Mouse (Mus musculus): ENCODE results near the gene Nipsnap2. TPM values are rescaled to one million over a fixed set of nuclear protein-coding genes. Genes with fewer than 3 reads are reported as not detected.

Gene Nipsnap2
- polyA plus RNA-seq, 1 experiment from 2014 or later = 94.2 TPM

DNA sequence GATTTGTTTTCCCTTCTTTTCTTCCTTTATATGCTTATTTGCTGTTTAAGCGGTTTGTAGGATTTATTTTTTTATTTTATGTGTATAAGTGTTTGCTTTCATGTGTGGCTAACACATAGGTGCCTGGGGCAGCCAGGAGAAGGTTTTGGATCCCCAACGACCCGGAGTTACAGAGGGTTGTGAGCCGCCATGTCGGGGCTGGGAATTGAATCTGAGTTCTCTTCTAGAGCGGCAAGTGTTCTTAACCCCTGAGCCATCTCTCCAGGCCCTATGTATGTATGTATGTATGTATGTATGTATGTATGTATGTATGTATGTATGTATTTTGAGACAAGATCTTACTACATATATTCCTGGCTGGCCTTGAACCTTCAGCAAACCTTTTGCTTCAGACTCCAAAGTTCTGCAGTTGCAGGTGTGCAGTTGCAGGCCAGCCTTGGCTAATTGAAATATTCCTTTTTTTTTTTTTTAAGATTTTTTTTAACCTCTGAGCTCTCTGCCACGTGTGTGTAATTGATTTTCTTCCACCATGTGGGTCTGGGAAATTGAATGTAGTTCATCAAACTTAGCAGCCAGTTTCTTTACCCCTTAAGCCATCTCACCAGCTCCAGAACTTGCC is 1.0 kb downstream of the Nipsnap2 start:
- peak overlapping the region; percentile 98 for H3K27ac ChIP-seq
- ATAC-seq = no peak
- WGBS = 18% methylated on average over 7 of the region's 7 CpGs
- H3K4me3 ChIP-seq (replicated peaks) = peak overlapping the region; percentile 78
- H3K9me3 ChIP-seq = no peaks in the 10 kb centered on the region
- peak overlapping the region; percentile 90 for H3K9ac ChIP-seq
- no peaks in the 10 kb centered on the region for H3K27me3 ChIP-seq (replicated peaks)
- peak overlapping the region; percentile 60 for H3K4me2 ChIP-seq (replicated peaks)
- peaks cover 25% of the 10 kb centered on the region for H3K4me1 ChIP-seq (replicated peaks)
- no peaks in the 10 kb centered on the region for H3K36me3 ChIP-seq

DNA sequence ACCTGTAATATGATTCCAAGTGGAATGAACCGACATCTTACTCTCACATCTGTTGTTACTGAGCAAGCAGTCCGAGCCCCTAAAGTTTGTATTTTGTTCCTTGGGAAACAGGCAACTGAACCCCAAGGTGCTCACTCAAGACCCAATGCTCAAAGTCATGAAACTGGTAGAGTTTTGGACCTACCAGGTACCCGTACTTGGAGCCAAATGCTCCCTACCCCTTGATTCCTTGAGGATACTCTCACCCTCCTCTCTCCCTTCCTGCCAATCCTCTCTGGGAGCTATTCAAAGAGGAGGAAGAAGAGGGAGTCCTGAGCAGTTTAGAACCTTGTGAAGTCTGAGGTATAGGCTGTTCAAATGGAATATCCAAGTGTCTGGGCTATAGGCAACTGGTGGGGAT is 1.9 kb downstream of the Nipsnap2 start:
- WGBS = 76% methylated on average over 3 of the region's 3 CpGs
- no peak for ATAC-seq
- Histone ChIP-seq H3K27ac (no peak overlapping the region), H3K27me3 (replicated peaks) (no peaks in the 10 kb centered on the region), H3K4me3 (replicated peaks) (no peak overlapping the region), H3K4me1 (replicated peaks) (peaks cover 25% of the 10 kb centered on the region), H3K9me3 (no peaks in the 10 kb centered on the region), H3K4me2 (replicated peaks) (no peak overlapping the region), H3K36me3 (no peaks in the 10 kb centered on the region), H3K9ac (no peak overlapping the region)

DNA sequence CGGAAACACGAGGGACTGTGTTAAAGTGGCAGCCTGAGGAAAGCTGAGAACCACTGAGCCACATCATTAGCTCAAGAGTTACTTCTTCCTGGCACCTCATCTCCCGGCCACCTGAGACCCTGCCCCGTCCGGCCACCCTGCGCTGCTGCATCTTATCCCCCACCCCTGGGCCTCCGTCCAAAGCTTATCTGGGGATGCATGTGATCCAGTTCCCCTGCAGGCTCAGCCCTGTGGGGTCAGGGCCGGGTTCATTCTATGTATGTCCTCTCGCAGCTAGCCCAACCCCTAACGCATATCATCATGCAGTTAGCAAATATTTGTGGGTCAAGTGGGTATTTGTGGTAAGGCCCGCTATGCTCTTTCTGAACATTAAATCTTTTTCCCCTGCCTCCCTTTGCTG is 4.4 kb downstream of the Nipsnap2 start:
- Histone ChIP-seq H3K36me3 (no peaks in the 10 kb centered on the region), H3K4me3 (replicated peaks) (no peak overlapping the region), H3K4me1 (replicated peaks) (peaks cover 21% of the 10 kb centered on the region), H3K27me3 (replicated peaks) (no peaks in the 10 kb centered on the region), H3K9me3 (no peaks in the 10 kb centered on the region), H3K27ac (peak overlapping the region; percentile 44), H3K4me2 (replicated peaks) (peak overlapping the region; percentile 28), H3K9ac (no peak overlapping the region; the same call in 1 of the 2 replicates)
- WGBS = 32% methylated on average over 11 of the region's 11 CpGs
- no peak for ATAC-seq

DNA sequence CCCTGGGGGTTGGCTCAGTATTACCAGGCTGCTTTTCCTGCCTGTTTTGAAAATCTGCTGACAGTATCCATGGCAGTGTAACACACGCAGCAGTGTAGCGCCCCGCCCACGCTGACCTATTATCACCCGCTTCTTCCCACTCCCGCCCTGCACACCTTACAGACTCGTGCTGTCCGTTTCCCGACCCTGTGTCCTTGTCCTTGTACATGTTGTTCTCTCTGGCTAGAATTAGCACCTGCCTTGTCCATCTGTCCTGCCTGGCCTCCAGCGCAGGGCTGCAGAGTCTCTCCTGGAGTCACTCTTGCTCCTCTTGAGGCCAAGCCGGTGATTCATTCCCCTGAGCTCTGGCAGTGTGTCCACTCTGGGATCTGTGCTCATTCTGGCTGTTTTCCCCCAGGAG is 5.5 kb downstream of the Nipsnap2 start:
- ATAC-seq = peak; percentile 75
- no peaks in the 10 kb centered on the region for H3K36me3 ChIP-seq
- no peaks in the 10 kb centered on the region for H3K27me3 ChIP-seq (replicated peaks)
- H3K4me2 ChIP-seq (replicated peaks) = peak overlapping the region; percentile 17; the same call in 1 of the 2 replicates
- 55% methylated on average over 11 of the region's 11 CpGs for WGBS
- H3K4me3 ChIP-seq (replicated peaks) = no peak overlapping the region
- H3K27ac ChIP-seq = peak overlapping the region; percentile 52; the same call in 1 of the 2 replicates
- H3K4me1 ChIP-seq (replicated peaks) = peaks cover 19% of the 10 kb centered on the region
- H3K9me3 ChIP-seq = no peaks in the 10 kb centered on the region
- peak overlapping the region; percentile 4; the same call in 1 of the 2 replicates for H3K9ac ChIP-seq

DNA sequence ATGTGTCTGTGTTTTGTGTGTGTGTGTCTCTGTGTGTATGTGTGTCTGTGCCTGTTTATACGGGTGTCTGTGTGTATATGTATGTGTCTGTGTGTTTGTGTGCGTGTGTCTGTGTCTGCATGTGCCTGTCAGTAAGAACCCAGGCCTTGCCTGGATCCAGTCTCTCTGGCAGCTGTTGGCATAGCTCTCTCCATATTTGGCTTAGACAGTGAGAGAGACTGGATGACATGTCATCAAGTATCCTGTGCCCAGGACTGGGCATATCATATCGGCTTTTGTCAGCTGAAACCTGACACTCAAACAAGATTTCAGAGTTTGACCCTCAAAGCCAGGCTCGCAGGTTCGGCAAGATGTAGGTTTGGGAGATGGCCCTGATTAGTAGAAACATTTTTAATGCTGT is 6.2 kb downstream of the Nipsnap2 start:
- H3K4me2 ChIP-seq (replicated peaks) = no peak overlapping the region
- H3K27me3 ChIP-seq (replicated peaks) = no peaks in the 10 kb centered on the region
- H3K27ac ChIP-seq = no peak overlapping the region
- no peak overlapping the region for H3K9ac ChIP-seq
- no peak overlapping the region for H3K4me3 ChIP-seq (replicated peaks)
- H3K9me3 ChIP-seq = no peaks in the 10 kb centered on the region
- ATAC-seq = 0 out of 2 replicates have a peak, but pooled peaks have one; percentile 4
- H3K36me3 ChIP-seq = no peaks in the 10 kb centered on the region
- 64% methylated on average over 5 of the region's 5 CpGs for WGBS
- H3K4me1 ChIP-seq (replicated peaks) = peaks cover 19% of the 10 kb centered on the region

DNA sequence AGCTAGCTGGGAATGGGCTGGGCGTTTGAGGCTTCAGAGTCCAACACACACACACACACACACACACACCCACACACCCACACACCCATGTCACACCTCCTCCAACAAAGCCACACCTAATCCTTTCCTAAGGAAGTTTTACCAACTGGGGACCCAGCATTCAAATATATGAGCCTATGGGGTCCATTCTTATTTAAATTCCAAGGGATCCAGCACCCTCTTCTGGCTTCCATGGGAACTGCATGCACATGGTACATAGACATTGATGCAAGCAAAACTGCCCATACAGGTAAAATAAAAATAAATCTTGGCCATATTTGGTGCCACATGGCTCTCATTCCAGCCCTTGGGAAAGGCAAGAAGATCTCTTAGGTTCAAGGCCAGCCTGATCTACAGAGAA is 16.1 kb downstream of the Nipsnap2 start:
- Histone ChIP-seq H3K27me3 (replicated peaks) (no peaks in the 10 kb centered on the region), H3K9ac (no peak overlapping the region), H3K9me3 (no peaks in the 10 kb centered on the region), H3K27ac (no peak overlapping the region), H3K36me3 (peaks cover 13% of the 10 kb centered on the region), H3K4me1 (replicated peaks) (no peaks in the 10 kb centered on the region), H3K4me3 (replicated peaks) (no peak overlapping the region), H3K4me2 (replicated peaks) (no peak overlapping the region)
- ATAC-seq = no peak
- 89% methylated on average over 1 of the region's 1 CpGs for WGBS

DNA sequence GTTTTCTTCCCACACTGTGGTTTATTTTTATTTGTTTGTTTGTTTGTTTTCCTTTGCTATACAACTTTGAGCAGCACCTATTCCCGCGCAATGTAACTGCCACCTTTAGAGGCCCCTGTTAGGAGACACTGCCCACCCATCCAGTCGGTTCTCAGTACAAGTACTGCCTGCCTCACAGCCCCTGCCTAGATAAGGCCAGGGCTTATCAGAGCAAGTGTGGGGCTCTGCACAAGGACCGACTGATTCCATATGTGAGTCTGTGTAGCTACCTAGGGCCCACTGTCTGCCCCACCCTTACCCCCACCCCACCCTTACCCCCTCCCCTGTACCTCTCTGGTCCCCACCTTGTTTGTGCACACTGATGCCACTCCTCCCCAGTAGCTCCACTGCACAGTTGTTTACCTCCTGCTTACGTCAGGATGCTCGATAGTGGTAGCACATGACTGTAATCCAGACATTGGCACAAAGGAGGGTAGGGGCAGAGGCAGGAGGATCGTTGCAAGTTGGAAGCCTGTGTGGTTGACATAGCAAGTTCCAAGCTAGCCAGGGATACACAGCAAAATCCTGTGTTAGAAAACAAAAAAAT is 18.1 kb downstream of the Nipsnap2 start:
- Histone ChIP-seq H3K4me1 (replicated peaks) (no peaks in the 10 kb centered on the region), H3K9me3 (no peaks in the 10 kb centered on the region), H3K9ac (no peak overlapping the region), H3K4me2 (replicated peaks) (no peak overlapping the region), H3K36me3 (peaks cover 13% of the 10 kb centered on the region), H3K27ac (no peak overlapping the region), H3K4me3 (replicated peaks) (no peak overlapping the region), H3K27me3 (replicated peaks) (no peaks in the 10 kb centered on the region)
- ATAC-seq = peak; percentile 78
- WGBS = 59% methylated on average over 7 of the region's 7 CpGs

DNA sequence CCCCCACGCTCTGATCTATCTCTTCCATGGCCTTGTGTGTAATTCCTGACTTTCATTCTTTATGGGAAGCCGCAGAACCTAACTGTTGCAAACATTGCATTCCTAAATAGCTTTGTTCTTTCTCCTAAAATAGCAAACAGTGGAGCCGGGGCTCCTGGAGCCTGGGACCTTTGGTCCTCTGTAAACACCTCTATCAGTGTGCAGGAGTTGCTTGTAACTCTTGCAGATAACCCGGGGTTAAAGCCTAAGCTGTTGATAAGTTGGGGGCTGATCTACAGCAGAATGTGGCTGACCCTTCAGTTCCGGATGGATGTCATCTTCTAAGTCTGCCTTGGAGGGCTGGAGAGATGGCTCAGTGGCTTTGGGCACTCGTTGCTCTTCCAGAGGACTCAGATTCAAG is 19.2 kb downstream of the Nipsnap2 start:
- 32% methylated on average over 6 of the region's 6 CpGs for WGBS

DNA sequence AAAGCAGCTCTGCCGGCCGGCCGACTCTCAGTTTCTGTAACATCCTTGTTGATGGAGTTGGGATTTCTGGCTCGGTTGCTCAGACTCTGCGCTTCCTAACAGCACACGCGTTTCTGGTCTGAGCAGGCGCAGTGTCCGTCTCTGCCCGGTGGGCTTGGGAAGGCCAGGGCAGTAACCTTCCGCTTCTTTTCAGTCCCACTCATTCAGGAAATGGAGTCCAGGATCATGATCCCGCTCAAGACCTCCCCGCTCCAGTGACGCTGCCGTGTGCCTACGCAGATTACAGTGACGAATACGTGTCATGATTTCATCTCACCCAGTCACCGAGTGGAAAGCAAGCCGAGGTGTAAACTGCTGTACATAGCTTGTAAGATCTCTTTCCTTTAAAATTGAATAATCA is 32.0 kb downstream of the Nipsnap2 start:
- no peaks in the 10 kb centered on the region for H3K9me3 ChIP-seq
- WGBS = 94% methylated on average over 20 of the region's 20 CpGs
- no peak overlapping the region for H3K4me2 ChIP-seq (replicated peaks)
- H3K9ac ChIP-seq = no peak overlapping the region
- H3K36me3 ChIP-seq = peaks cover 10% of the 10 kb centered on the region; the same call in 1 of the 2 replicates
- no peaks in the 10 kb centered on the region for H3K27me3 ChIP-seq (replicated peaks)
- ATAC-seq = no peak
- H3K4me3 ChIP-seq (replicated peaks) = no peak overlapping the region
- H3K4me1 ChIP-seq (replicated peaks) = no peaks in the 10 kb centered on the region
- H3K27ac ChIP-seq = no peak overlapping the region

More for the DNA sequence above, 19.2 kb downstream of the Nipsnap2 start:
- Histone ChIP-seq H3K4me2 (replicated peaks) (peak overlapping the region; percentile 20), H3K4me3 (replicated peaks) (no peak overlapping the region), H3K9me3 (no peaks in the 10 kb centered on the region), H3K27ac (0 out of 2 replicates have a peak overlapping the region, but pooled peaks have one; percentile 28), H3K9ac (no peak overlapping the region), H3K4me1 (replicated peaks) (no peaks in the 10 kb centered on the region), H3K27me3 (replicated peaks) (no peaks in the 10 kb centered on the region), H3K36me3 (peaks cover 15% of the 10 kb centered on the region)
- ATAC-seq = peak; percentile 64

DNA sequence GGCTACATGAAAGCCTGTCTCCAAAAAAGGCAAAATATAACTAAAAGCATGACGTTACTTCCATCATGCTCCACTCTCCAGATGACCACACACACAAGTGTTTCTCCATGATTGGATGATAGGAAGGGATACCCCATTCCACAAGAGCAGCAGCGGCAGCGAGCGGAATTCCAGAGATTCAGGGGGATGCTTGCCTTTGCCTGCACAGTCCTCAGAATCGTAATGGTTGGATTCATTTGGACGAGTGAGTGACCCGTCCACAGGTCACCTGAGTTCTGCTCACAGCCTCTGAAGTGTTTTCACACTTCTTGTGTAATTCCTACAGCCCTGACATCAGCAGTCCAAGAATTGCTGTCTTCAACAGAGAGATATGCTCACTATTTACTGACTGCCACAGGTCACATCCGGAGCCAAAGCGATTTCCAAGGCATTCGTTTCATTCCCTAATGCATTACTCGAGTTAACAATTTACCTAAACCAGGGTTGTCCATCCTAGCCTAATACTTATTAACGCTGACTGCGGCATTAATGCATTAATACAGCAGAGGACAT is 35.1 kb downstream of the Nipsnap2 start:
- Histone ChIP-seq H3K27me3 (replicated peaks) (no peaks in the 10 kb centered on the region), H3K36me3 (peaks cover 10% of the 10 kb centered on the region; the same call in 1 of the 2 replicates), H3K9me3 (no peaks in the 10 kb centered on the region), H3K27ac (no peak overlapping the region), H3K4me3 (replicated peaks) (no peak overlapping the region), H3K9ac (no peak overlapping the region), H3K4me2 (replicated peaks) (no peak overlapping the region), H3K4me1 (replicated peaks) (no peaks in the 10 kb centered on the region)
- WGBS = 77% methylated on average over 13 of the region's 13 CpGs
- no peak for ATAC-seq

DNA sequence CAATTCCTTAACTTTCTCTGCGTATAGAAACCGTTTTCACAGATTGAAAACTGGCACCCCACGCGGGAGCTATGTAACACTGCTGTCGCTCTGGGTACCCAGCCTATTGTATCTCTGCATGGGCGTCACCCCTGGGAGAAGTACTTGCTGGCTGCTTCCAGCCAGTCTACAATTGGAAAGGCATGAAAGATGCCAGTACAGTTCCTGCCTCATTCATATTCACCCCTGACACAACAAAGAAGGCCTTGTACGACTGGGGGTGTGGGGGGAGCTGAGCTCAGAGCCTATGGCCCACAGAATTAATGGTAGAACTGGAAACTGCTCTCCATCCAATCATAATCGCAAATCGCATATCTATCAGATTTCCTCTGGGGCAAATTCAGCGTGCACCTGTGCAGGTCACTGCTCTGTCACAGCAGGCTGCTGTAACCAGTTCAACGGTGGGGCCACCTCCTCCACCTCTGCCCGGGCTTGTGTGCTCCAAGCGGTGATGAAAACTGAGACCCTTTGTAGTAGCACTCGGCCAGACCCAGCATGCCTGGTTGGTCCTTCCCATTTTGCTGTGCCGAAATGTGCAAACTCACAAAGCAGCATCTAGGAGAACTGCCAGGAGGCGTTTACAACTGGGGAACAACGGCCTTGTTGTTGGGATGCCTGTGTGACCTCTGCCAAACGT is 37.1 kb downstream of the Nipsnap2 start:
- H3K36me3 ChIP-seq = peaks cover 5% of the 10 kb centered on the region; the same call in 1 of the 2 replicates
- ATAC-seq = peak; percentile 56; the same call in 1 of the 2 replicates
- no peak overlapping the region for H3K27ac ChIP-seq
- no peaks in the 10 kb centered on the region for H3K9me3 ChIP-seq
- no peak overlapping the region for H3K9ac ChIP-seq
- H3K4me3 ChIP-seq (replicated peaks) = no peak overlapping the region
- no peaks in the 10 kb centered on the region for H3K27me3 ChIP-seq (replicated peaks)
- H3K4me1 ChIP-seq (replicated peaks) = no peaks in the 10 kb centered on the region
- WGBS = 78% methylated on average over 18 of the region's 18 CpGs
- no peak overlapping the region for H3K4me2 ChIP-seq (replicated peaks)

All from intestine, embryonic 15.5 days (tissue).